Mouse (Mus musculus): ENCODE measurements at regions not wholly inside any gene's neighbourhood (a gene's known extent, or its start where the extent isn't known, plus 50 kb on each side); places are given as distances from the start of the nearest gene placed in this dataset.

GRCm38 (mm10) chr10:124249358-124249757 is 985.6 kb downstream of the Fam19a2 start:
- H3K79me2 ChIP-seq (ENCODE audit: control insufficient read depth, insufficient read depth) = no peaks in the 10 kb centered on the region
- no peaks in the 10 kb centered on the region for H3K79me3 ChIP-seq (ENCODE audit: low read depth)
- H3K36me3 ChIP-seq (ENCODE audit: control insufficient read depth, insufficient read depth) = no peaks in the 10 kb centered on the region
- no peak overlapping the region for H3ac ChIP-seq (ENCODE audit: control insufficient read depth, insufficient read length, low read depth)
- no peak for TF ChIP-seq MAX (IDR thresholded peaks at IDR 0.05)
- no peak for TF ChIP-seq USF1 (IDR thresholded peaks at IDR 0.05; ENCODE audit: low read depth)
- TF ChIP-seq MYOG (IDR thresholded peaks at IDR 0.05; ENCODE audit: control insufficient read depth, extremely low read depth, insufficient read length) = no peak
- TF ChIP-seq CTCF (IDR thresholded peaks at IDR 0.05; ENCODE audit: control insufficient read depth, insufficient read depth, insufficient read length) = no peak
- no peak for TF ChIP-seq CEBPB (IDR thresholded peaks at IDR 0.05; ENCODE audit: low read depth)
- TF ChIP-seq FOSL1 (IDR thresholded peaks at IDR 0.05; ENCODE audit: insufficient read depth, low read length, poor library complexity, severe bottlenecking) = no peak
- TF ChIP-seq MYOD1 (IDR thresholded peaks at IDR 0.05; ENCODE audit: control insufficient read depth, insufficient read length, low read depth) = no peak
- H3K27me3 ChIP-seq (ENCODE audit: control insufficient read depth, insufficient read depth, insufficient read length) = no peaks in the 10 kb centered on the region
- no peak overlapping the region for H3K4me3 ChIP-seq (ENCODE audit: insufficient read depth, poor library complexity, severe bottlenecking)

GRCm38 (mm10) chr10:124250004-124250403 is 986.2 kb downstream of the Fam19a2 start:
- no peaks in the 10 kb centered on the region for H3K36me3 ChIP-seq (ENCODE audit: control insufficient read depth, insufficient read depth)
- TF ChIP-seq USF1 (IDR thresholded peaks at IDR 0.05; ENCODE audit: low read depth) (no peak), MAX (IDR thresholded peaks at IDR 0.05) (no peak), FOSL1 (IDR thresholded peaks at IDR 0.05; ENCODE audit: insufficient read depth, low read length, poor library complexity, severe bottlenecking) (no peak), MYOG (IDR thresholded peaks at IDR 0.05; ENCODE audit: control insufficient read depth, extremely low read depth, insufficient read length) (no peak), CEBPB (IDR thresholded peaks at IDR 0.05; ENCODE audit: low read depth) (no peak), CTCF (IDR thresholded peaks at IDR 0.05; ENCODE audit: control insufficient read depth, insufficient read depth, insufficient read length) (no peak), MYOD1 (IDR thresholded peaks at IDR 0.05; ENCODE audit: control insufficient read depth, insufficient read length, low read depth) (no peak)

GRCm38 (mm10) chr10:124288301-124288995 is 1024.7 kb downstream of the Fam19a2 start:
- no peaks in the 10 kb centered on the region for H3K27me3 ChIP-seq (ENCODE audit: control insufficient read depth, insufficient read depth, insufficient read length)
- no peaks in the 10 kb centered on the region for H3K79me3 ChIP-seq (ENCODE audit: low read depth)
- no peaks in the 10 kb centered on the region for H3K79me2 ChIP-seq (ENCODE audit: control insufficient read depth, insufficient read depth)
- H3ac ChIP-seq (ENCODE audit: control insufficient read depth, insufficient read length, low read depth) = peak overlapping the region; percentile 64
- TF ChIP-seq CEBPB (IDR thresholded peaks at IDR 0.05; ENCODE audit: low read depth) = no peak
- TF ChIP-seq MYOG (IDR thresholded peaks at IDR 0.05; ENCODE audit: control insufficient read depth, extremely low read depth, insufficient read length) = no peak
- no peak for TF ChIP-seq USF1 (IDR thresholded peaks at IDR 0.05; ENCODE audit: low read depth)
- no peak for TF ChIP-seq MYOD1 (IDR thresholded peaks at IDR 0.05; ENCODE audit: control insufficient read depth, insufficient read length, low read depth)
- no peak for TF ChIP-seq MAX (IDR thresholded peaks at IDR 0.05)
- TF ChIP-seq FOSL1 (IDR thresholded peaks at IDR 0.05; ENCODE audit: insufficient read depth, low read length, poor library complexity, severe bottlenecking) = no peak
- TF ChIP-seq CTCF (IDR thresholded peaks at IDR 0.05; ENCODE audit: control insufficient read depth, insufficient read depth, insufficient read length) = no peak
- no peaks in the 10 kb centered on the region for H3K36me3 ChIP-seq (ENCODE audit: control insufficient read depth, insufficient read depth)
- no peak overlapping the region for H3K4me3 ChIP-seq (ENCODE audit: insufficient read depth, poor library complexity, severe bottlenecking)

More at GRCm38 (mm10) chr10:124250004-124250403, 986.2 kb downstream of the Fam19a2 start:
- Histone ChIP-seq H3K79me2 (ENCODE audit: control insufficient read depth, insufficient read depth) (no peaks in the 10 kb centered on the region), H3K27me3 (ENCODE audit: control insufficient read depth, insufficient read depth, insufficient read length) (no peaks in the 10 kb centered on the region), H3K79me3 (ENCODE audit: low read depth) (no peaks in the 10 kb centered on the region), H3ac (ENCODE audit: control insufficient read depth, insufficient read length, low read depth) (no peak overlapping the region), H3K4me3 (ENCODE audit: insufficient read depth, poor library complexity, severe bottlenecking) (no peak overlapping the region)

GRCm38 (mm10) chr10:124297198-124297677 is 1033.4 kb downstream of the Fam19a2 start:
- Histone ChIP-seq H3K27me3 (ENCODE audit: control insufficient read depth, insufficient read depth, insufficient read length) (no peaks in the 10 kb centered on the region), H3ac (ENCODE audit: control insufficient read depth, insufficient read length, low read depth) (no peak overlapping the region)

GRCm38 (mm10) chr10:124304683-124305082 is 1040.9 kb downstream of the Fam19a2 start:
- Histone ChIP-seq H3K27me3 (ENCODE audit: control insufficient read depth, insufficient read depth, insufficient read length) (no peaks in the 10 kb centered on the region), H3K79me3 (ENCODE audit: low read depth) (no peaks in the 10 kb centered on the region), H3K4me3 (ENCODE audit: insufficient read depth, poor library complexity, severe bottlenecking) (no peak overlapping the region), H3ac (ENCODE audit: control insufficient read depth, insufficient read length, low read depth) (no peak overlapping the region), H3K36me3 (ENCODE audit: control insufficient read depth, insufficient read depth) (no peaks in the 10 kb centered on the region), H3K79me2 (ENCODE audit: control insufficient read depth, insufficient read depth) (no peaks in the 10 kb centered on the region)
- TF ChIP-seq USF1 (IDR thresholded peaks at IDR 0.05; ENCODE audit: low read depth) (no peak), CTCF (IDR thresholded peaks at IDR 0.05; ENCODE audit: control insufficient read depth, insufficient read depth, insufficient read length) (no peak), MYOG (IDR thresholded peaks at IDR 0.05; ENCODE audit: control insufficient read depth, extremely low read depth, insufficient read length) (no peak), CEBPB (IDR thresholded peaks at IDR 0.05; ENCODE audit: low read depth) (no peak), MAX (IDR thresholded peaks at IDR 0.05) (no peak), MYOD1 (IDR thresholded peaks at IDR 0.05; ENCODE audit: control insufficient read depth, insufficient read length, low read depth) (no peak), FOSL1 (IDR thresholded peaks at IDR 0.05; ENCODE audit: insufficient read depth, low read length, poor library complexity, severe bottlenecking) (no peak)

More at GRCm38 (mm10) chr10:124297198-124297677, 1033.4 kb downstream of the Fam19a2 start:
- H3K79me2 ChIP-seq (ENCODE audit: control insufficient read depth, insufficient read depth) = no peaks in the 10 kb centered on the region
- H3K36me3 ChIP-seq (ENCODE audit: control insufficient read depth, insufficient read depth) = no peaks in the 10 kb centered on the region
- no peaks in the 10 kb centered on the region for H3K79me3 ChIP-seq (ENCODE audit: low read depth)
- H3K4me3 ChIP-seq (ENCODE audit: insufficient read depth, poor library complexity, severe bottlenecking) = no peak overlapping the region
- TF ChIP-seq CEBPB (IDR thresholded peaks at IDR 0.05; ENCODE audit: low read depth) (no peak), CTCF (IDR thresholded peaks at IDR 0.05; ENCODE audit: control insufficient read depth, insufficient read depth, insufficient read length) (no peak), MAX (IDR thresholded peaks at IDR 0.05) (no peak), MYOG (IDR thresholded peaks at IDR 0.05; ENCODE audit: control insufficient read depth, extremely low read depth, insufficient read length) (no peak), MYOD1 (IDR thresholded peaks at IDR 0.05; ENCODE audit: control insufficient read depth, insufficient read length, low read depth) (no peak), FOSL1 (IDR thresholded peaks at IDR 0.05; ENCODE audit: insufficient read depth, low read length, poor library complexity, severe bottlenecking) (no peak), USF1 (IDR thresholded peaks at IDR 0.05; ENCODE audit: low read depth) (no peak)

Measured in C2C12 (cell line).